Mouse (Mus musculus) embryonic fibroblast, embryonic 13.5 days (primary cell): ENCODE results near the gene Ufc1.

Source experiments
- CTCF ChIP-seq: IDR thresholded peaks from 2 replicates; pipeline ENCODE4 v1.5.1; 2011; ENCODE audit warnings: mild to moderate bottlenecking, control low read depth, low read length, moderate library complexity, borderline replicate concordance; ENCODE audit not compliant: insufficient read depth
- POLR2A ChIP-seq: IDR thresholded peaks from 2 replicates; pipeline ENCODE4 v1.6.1; 2011; ENCODE audit warnings: low read depth, mild to moderate bottlenecking, control low read depth, low read length, moderate library complexity

GRCm38 (mm10) chr1:171268341-171268740, 26.5 kb downstream of the Ufc1 start:
- no peak for TF ChIP-seq CTCF
- no peak for TF ChIP-seq POLR2A
